Mouse (Mus musculus): Measurements from ENCODE around the gene Cox4i2. TPM values are rescaled to one million over a fixed set of nuclear protein-coding genes. Genes with fewer than 3 reads are reported as not detected.

Gene Cox4i2
- total RNA-seq, 2 experiments from 2014 or later: 4.9 to 5.6 TPM

DNA sequence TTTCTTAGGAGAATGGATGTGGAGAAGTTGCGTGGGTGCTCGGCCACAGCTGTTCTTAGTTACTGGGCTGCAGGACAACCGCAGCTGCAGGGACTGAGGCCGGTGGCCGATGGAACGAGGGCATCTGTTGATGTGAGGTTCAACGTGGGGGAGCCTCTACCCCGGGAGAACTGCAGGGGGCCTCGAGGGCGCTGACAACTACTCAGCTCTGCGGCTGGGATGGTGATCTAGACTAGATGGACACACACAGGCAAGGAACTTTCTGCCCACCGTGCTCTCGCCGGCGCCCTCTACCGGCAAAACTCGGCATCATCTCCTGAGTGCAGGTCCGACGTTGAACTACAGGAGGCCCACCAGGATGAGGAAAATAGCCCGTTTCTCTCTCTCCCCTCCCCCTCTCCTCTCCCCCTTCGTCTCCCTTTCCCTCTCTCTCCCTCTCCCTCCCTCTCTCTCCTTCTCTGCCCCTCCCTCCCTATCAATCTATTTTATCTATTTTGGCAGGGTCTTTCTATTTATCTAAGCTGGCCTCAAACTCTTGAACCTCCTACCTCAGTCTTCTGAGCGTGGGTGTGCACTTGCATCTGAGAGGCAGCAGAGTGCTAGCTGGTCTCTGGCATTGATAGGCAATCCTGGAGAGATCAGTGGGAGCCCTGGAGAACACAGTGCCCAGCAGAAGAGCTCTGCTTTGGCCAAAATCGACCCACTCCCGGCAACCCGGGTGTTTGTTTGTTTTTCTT lies 12.6 kb downstream of the Cox4i2 start:
- peak; percentile 89 to 91 for DNase-seq (ENCODE audit: low spot score in 2 of 2)

DNA sequence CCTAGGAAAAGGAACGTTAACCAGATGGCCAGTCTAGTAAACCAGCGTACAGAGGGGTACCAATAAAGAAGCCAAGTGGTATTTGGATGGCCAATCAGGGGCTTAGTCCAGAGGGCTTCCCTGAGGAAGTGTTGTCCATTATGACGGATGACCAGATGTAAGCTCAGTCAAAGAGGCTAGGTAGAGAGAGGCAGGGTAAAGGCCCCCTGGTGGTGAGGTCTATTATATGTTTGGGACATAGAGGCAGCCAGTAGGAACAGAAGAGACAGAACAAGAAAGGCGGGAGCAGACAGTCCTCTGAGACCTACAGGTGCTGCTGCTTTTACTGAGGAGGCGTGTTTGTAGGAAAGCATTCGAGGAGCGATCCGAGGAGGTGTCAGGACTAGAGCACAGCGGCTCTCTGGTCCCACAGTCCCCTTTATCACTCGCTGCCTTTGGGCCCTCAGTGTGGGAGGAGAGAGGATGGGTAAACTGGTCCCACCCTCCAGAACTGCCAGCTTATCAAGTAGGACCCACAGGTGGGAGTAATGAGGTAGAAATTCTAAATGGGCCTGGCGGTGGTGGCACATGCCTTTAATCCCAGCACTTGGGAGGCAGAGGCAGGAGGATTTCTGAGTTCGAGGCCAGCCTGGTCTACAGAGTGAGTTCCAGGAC lies 13.8 kb downstream of the Cox4i2 start:
- DNase-seq (ENCODE audit: low spot score in 2 of 2): peak in 1 of 2 experiments; percentile 58

GRCm38 (mm10) chr2:152769677-152770076 lies 15.7 kb downstream of the Cox4i2 start:
- no peak for DNase-seq (ENCODE audit: low spot score in 2 of 2)

DNA sequence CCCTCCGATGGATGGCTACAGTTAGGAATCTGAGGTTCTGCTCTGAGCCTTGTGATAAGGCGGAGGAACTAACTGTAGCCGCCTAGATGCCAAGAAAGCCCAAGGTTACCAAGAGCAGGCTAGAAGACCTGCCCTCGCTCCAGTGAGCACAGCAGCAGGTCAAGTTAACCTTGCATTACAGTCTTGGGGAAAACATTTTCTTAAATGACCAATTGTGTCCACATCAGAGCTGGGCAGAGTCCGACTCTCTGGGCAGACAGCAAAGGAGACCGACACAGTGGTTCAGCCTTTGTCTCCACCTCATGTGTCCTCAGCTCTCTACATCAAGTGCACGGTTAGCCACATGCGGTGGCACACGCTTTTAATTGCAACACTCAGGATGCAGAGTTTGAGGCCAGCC lies 17.6 kb downstream of the Cox4i2 start:
- DNase-seq (ENCODE audit: low spot score in 2 of 2): no peak

DNA sequence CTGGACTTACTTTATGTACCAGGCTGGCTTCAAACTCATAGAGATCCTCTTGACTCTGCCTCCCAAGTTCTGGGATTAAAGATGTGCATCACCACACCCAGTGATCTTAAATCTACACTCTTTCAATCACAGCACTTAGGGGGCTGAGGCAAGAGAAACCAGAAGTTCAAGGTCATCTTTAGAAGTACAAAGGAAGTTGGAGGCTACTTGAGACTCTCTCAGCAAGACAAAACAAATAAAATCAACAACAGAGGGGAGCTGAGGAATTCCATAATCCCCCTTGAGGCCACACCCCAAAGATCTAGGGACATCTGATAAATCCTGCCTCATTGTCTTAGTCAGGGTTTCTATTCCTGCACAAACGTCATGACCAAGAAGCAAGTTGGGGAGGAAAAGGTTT lies 18.3 kb downstream of the Cox4i2 start:
- DNase-seq (ENCODE audit: low spot score in 2 of 2): no peak

DNA sequence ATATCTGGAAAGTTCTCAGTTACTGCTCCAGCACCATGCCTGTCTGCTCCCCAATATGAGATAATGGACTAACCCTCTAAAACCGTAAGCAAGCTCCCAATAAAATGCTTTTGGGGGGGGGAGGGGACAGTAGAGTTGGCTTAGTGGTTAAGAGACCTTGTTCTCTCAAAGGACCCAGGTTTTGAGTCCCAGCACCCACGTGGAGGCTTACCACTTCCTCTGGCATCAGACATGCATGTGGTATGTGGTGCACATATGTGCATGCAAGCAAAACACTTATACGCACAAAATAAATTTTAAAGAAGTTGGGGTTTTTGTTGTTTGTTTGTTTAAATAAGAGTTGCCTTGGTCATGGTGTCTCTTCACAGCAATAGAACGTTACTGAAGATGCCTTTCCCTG lies 21.4 kb downstream of the Cox4i2 start:
- DNase-seq (ENCODE audit: low spot score in 2 of 2): no peak

DNA sequence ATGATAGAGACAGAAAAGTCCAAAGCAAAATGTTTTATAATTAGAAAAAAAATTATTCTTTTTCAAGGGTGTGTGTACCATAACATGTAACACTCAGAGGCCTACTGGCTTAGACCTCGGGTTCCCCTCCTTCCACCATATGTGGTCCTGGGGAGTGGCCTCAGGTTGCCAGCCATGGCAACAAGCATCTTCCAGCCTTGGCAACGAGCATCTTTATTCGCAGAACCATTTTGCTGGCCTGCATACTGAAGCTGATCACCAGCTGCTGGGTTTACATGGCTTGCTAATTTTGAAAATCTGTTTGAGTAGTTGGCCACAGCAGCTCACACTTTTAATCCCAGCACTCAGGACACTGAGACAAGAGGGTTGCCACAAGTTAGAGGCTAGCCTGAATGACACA lies 22.0 kb downstream of the Cox4i2 start:
- no peak for DNase-seq (ENCODE audit: low spot score in 2 of 2)

- DNase-seq (ENCODE audit: low spot score in 2 of 2): no peak
Measured at GRCm38 (mm10) chr2:152776435-152776834, 22.5 kb downstream of the Cox4i2 start.

GRCm38 (mm10) chr2:152777081-152777480 lies 23.1 kb downstream of the Cox4i2 start:
- DNase-seq (ENCODE audit: low spot score in 2 of 2): no peak

DNA sequence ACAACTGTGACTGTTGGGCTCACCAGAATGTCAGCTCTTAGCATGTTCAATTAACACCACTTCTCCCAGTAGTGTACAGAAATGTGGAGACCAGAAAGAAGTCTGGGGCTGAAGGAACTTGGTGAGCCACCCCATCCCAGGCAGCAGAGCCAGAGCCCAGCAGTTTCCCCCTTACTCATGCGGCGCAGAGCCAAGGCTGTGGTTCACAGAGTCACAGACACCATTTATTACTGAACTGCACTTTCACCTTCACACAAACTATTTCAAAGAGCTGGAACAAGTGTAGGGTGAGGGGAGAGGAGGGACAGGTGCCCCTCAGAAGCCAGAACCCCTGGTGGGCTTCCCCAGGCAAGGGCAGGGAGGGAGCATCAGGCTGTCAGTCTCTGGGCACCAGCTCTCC lies 26.5 kb downstream of the Cox4i2 start:
- DNase-seq (ENCODE audit: low spot score in 2 of 2): no peak

DNA sequence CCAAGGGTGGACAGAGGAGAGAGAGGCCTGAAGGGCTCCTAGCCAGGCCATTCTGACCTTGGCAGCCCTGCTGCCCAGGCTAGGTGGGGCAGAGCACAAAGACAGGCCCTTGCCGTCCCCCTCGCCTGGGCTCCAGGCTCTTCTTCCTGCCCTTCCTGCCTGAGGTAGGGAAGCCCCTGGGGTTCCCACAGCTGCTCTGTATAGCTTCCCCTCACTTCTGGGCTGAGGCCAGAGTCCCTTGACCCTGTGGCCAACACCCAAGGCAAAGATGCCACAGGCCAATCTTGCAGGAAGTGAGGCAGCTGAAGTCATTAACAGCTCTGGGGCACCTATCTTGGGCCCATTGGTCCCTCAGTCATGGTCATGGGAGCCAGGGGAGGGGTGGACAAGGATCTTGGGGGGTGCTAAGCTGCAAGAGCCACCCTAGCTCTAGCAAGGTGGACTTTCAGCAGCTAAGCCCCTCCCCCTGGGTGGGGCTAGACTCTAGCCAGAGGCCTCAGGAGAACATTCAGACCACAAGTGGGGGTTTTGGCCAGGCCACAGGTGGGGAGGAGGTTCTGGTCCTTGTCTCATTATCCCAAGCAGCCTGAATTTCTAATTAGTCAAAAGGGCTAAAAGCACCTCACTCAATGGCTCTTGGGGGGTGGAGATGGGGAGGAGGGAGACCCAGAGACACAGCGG lies 27.2 kb downstream of the Cox4i2 start:
- DNase-seq (ENCODE audit: low spot score in 2 of 2): no peak

DNA sequence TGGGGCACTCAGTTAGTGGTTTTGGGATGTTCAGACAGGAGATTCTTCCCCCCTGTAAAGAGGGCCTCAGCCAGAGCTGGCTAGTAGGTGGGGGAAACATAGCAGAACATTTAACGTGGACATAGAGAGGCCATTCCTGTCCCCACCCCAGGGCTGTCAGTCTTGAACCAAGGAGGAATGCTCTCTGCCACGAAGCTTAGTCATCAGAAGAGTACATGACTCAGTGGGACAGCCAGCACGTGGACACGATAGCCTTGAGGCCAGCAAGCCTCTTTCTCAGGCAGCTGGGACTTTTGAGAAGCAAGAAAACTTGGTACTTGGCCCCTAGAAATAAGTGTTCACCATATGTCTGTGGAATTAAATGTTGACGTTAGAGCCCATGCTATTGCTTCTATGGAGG lies 28.7 kb downstream of the Cox4i2 start:
- DNase-seq (ENCODE audit: low spot score in 2 of 2): no peak

DNA sequence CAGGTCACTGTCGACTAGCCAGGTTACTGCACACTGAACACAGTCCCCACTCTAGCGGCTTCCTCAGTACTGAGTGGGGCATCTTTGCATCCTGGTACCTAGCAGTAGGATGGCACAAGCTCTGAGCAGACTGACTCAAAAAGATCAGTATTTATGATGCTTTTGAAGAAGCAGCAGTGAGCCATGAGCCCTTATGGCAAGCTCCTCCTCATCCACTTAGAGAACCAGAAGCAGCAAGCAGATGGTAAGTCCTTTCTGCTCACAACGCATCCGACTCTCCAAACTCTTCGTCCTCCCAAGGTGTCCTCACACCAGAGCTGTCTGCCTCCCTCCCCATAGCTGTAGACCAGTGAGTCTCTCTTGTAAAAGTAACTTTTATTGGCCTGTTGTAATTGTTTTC lies 29.3 kb downstream of the Cox4i2 start:
- no peak for DNase-seq (ENCODE audit: low spot score in 2 of 2)

DNA sequence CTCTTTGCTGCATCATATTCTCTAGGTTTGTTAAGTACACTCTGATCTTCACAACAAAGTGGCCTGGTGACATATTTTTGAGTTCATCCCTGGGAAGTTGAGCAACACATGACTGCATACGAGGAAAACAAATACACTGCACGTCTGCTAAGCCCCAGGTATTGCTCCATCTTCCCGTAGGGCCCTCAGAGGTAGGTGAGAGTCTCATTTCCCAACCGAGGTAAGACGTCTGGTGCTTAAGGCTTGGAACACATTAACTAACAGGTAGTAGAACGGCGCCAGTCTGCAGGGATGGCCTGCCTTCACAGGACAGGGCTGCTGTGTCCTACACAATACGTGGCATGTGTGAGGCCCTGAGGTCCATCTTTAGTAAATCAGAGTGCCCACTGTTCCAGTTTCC lies 30.7 kb downstream of the Cox4i2 start:
- no peak for DNase-seq (ENCODE audit: low spot score in 2 of 2)

DNA sequence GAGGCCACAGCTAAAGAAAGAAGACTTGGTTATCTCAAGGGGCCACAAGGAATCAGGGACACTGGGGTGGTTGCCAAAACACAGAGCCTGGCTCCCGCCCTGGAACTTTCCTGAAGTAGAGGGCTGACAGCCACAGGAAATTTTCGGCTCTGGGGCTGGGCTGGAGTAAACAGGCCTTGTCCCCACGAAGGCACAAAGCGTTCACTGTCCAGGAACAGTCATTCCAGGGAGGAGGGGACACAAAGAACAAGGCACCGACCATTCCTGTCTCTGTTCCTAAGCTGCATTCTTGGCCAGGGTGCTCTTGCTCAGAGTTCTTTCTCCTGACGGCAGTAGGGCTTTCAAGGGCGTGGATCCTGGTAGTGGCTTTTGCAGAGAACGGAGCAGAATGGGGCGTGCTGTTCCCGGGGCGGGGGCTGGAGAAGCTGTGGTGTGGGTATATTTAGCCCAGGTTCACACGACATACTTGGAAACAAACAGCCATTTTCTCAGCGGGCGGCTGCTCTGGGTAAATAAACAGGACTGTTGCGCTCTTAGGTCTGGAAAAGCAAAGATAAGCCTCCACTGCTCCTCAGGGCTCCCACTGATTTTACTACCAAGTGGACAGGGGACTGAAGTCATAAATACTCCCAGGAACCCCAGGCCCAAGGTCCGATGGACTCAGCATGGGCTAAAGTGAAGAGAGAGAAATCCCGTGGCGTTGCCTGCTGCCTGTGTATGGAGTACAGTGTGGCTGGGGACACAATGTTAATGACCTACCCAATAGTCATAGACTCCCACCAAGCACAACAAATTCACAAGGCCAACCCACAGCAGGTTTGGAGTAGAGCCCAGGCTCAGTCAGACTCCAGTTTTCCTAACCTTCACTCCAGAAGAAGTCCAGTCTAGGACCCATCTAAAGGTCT lies 31.7 kb downstream of the Cox4i2 start:
- peak in 1 of 2 experiments; percentile 57 for DNase-seq (ENCODE audit: low spot score in 2 of 2)

DNA sequence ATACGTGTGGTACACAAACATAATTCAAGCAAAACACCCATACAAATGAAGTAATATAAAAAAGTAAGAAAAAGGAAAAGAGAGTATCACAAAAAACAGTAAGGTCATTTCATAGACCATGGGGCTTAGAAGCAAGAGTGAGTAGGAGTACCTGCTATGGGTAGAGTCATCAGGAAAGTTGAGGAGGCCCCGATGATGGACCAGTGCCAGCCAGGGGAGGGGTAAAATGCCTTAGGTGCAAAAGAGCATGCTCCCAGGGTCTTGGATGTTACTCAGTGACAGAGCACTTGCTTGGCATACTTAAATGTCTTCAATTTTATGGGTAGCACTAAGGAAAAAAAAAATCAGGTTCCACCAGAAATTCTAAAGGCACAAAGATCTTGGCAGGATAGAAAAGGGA lies 33.2 kb downstream of the Cox4i2 start:
- no peak for DNase-seq (ENCODE audit: low spot score in 2 of 2)

DNA sequence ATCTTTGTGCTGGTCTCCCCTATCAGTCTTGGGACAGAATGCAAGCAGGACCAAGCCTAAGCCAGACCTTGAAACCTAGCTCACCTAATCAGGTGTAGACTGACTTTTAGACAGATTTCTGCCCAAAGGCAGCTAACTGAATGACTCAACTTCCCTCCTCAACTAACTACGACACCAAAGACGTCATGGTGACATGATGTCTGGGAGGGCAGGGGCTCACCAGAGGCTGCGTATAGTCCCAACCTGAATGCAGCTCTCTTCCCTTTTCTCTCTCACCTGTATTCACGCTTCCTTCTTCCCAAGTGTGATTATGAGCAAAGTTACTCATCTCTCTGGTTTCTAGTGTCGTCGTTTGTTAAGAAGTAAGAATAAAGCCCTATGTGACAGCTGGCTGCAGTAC lies 33.6 kb downstream of the Cox4i2 start:
- DNase-seq (ENCODE audit: low spot score in 2 of 2): no peak

DNA sequence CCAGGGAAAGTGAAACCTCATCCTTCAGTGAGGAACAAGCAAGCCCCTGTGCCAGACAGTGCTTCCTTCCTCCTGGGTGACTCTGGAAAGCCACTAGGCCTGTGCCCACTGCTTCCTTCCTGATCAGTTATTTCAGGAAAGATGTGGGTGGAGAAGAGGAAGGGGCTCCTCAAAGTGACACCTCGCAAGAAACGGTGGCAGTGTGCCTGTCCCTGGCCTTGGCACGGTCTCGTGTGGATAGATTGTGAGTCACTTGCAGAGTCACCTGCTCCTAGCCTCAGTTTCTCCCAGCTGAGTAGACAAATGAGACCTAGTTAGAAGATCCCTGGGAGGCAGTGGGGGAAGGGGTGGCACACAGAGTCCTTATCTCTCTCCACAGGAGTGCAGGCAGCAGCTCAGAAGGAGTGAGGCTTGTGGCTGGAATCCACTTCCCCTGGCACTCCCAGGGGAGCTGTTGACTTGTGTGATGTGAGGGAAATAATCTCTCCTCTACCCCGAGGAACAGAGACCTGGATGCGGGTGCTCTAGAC lies 35.0 kb downstream of the Cox4i2 start:
- no peak for DNase-seq (ENCODE audit: low spot score in 2 of 2)

- DNase-seq (ENCODE audit: low spot score in 2 of 2): no peak
Measured at GRCm38 (mm10) chr2:152789591-152789999, 35.6 kb downstream of the Cox4i2 start.

DNA sequence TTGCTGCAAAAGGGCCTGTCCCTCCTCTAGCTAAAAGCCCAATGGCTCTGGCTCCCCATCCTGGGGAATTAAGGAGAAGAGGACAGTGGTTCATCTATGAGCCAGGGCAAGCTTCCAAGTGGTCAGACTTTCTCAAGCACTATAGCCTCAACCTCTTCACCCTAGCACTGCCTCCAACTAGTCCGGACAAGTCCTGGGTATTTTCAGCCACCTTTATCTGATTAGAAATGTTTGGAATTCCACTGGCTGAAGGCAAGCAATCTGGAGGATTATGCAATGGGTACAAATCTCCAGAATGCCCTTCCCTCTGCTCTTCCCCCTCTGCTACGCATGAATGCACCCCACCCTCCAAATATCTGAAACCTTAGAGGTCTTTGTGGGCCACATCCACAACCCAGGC lies 38.5 kb downstream of the Cox4i2 start:
- no peak for DNase-seq (ENCODE audit: low spot score in 2 of 2)

- DNase-seq (ENCODE audit: low spot score in 2 of 2): no peak
Measured at GRCm38 (mm10) chr2:152793381-152793780, 39.4 kb downstream of the Cox4i2 start.
